13 mouse cellular contexts compared by ENCODE assay signal in the genomic region with DNA sequence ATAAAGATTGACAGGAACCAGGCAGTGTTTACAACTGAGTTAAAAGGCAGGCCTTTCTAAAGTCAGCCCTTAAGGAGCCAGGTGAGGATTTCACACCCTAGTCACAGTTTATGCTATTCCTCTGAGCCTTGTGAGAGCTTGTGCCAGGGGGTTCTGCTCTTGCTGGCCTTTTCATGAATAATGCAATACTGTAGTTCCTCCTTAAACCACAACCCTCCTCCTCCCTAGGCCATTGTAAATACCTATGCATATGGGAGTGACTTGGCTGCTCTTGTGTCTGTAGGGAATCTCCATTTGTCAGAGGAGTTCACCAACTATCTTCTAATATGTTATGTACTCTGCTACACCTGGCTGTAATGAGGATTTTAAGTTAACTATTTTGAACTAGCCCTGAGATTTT.
"Had no signal": no experiment of that assay in that cellular context is flagged by ENCODE, and none has a peak within 500 bp of the region (broad histone marks: within the 10 kb centered on the region; RNA-seq: fewer than 3 reads in every experiment).

No protein-coding gene starts in this region.

- H3K27ac ChIP-seq: lung, embryonic 15.5 days; midbrain, embryonic 12.5 days; neural tube, embryonic 12.5 days; stomach, embryonic 15.5 days; stomach, postnatal 0 days had no signal

- DNase-seq: midbrain, embryonic 14.5 days; right cerebral cortex, postnatal 14 days; thymus, adult 2 months; thymus, postnatal 25 days; thymus, postnatal 4 days had no signal

- H3K27me3 ChIP-seq: lung, embryonic 15.5 days; megakaryocyte, embryonic 14.5 days; midbrain, embryonic 12.5 days; neural tube, embryonic 12.5 days; stomach, embryonic 15.5 days had no signal

- H3K36me3 ChIP-seq: stomach, embryonic 15.5 days had no signal

- H3K4me3 ChIP-seq: megakaryocyte, embryonic 14.5 days; midbrain, embryonic 12.5 days; neural tube, embryonic 12.5 days; stomach, embryonic 15.5 days had no signal

- ATAC-seq: liver, postnatal 0 days; lung, postnatal 0 days had no signal

- H3K4me2 ChIP-seq: lung, embryonic 15.5 days; midbrain, embryonic 12.5 days; stomach, embryonic 15.5 days had no signal

- H3K9me3 ChIP-seq: lung, embryonic 15.5 days; megakaryocyte, embryonic 14.5 days; midbrain, embryonic 12.5 days; neural tube, embryonic 12.5 days; stomach, embryonic 15.5 days had no signal

- H3K9ac ChIP-seq: liver, postnatal 0 days; lung, embryonic 15.5 days; midbrain, embryonic 12.5 days; neural tube, embryonic 12.5 days; stomach, embryonic 15.5 days had no signal
